Mouse (Mus musculus) lung, adult 2 months (tissue): ENCODE results near the gene Epor. TPM values are rescaled to one million over a fixed set of nuclear protein-coding genes. Genes with fewer than 3 reads are reported as not detected.
A peak's percentile ranks its signal among the peaks of the same experiment; 100 is the strongest.

Experiments used
- DNase-seq: peaks from one replicate; pipeline ENCODE4 v3.0.0; 2022
- H3K4me1 ChIP-seq: fragments of 200-500 bp; 2 replicates; pipeline ENCODE4 v1.6.1; 2011; ENCODE audit warnings: low read length; ENCODE audit not compliant: control insufficient read depth, insufficient read depth
- H3K4me3 ChIP-seq: fragments of 200-500 bp; replicated peaks from 2 replicates; pipeline ENCODE3; 2011; ENCODE audit warnings: low read depth, mild to moderate bottlenecking, control low read depth, low read length; ENCODE audit errors: extremely low read depth
- CTCF ChIP-seq: fragments of 200-500 bp; IDR thresholded peaks from 2 replicates; pipeline ENCODE4 v1.5.1; 2011; ENCODE audit warnings: mild to moderate bottlenecking, low read length, control low read depth; ENCODE audit not compliant: insufficient read depth
- POLR2A ChIP-seq: fragments of 200-500 bp; IDR thresholded peaks from 2 replicates; pipeline ENCODE4 v1.6.1; 2011; ENCODE audit warnings: low read depth, mild to moderate bottlenecking, control low read depth, low read length, borderline replicate concordance; ENCODE audit errors: extremely low read depth
- WGBS: fragments of 180-500 bp; shearing (Covaris S2); methylation state at CpG from one replicate; pipeline ENCODE4 v1.1.7; 2018; 5-methylcytosine and 5-hydroxymethylcytosine counted together
- polyA plus RNA-seq: library from polyadenylated mRNA; depleted of rRNA; stranded (reverse); fragments of >200 nt; gene quantifications from 2 replicates; pipeline ENCODE4 v1.2.3, GENCODE M21; 2012

Gene Epor
- polyA plus RNA-seq, 1 experiment, result 11.1 TPM

- no peak overlapping the region for H3K4me3 ChIP-seq
- DNase-seq, result no peak
- no peak for TF ChIP-seq CTCF
- no peak for TF ChIP-seq POLR2A
- no peaks in the 10 kb centered on the region for H3K4me1 ChIP-seq
- 53% methylated on average over 2 of the region's 2 CpGs for WGBS
Measured at GRCm38 (mm10) chr9:21932006-21932405, 31.3 kb downstream of the Epor start.

- no peak overlapping the region for H3K4me3 ChIP-seq
- DNase-seq, result no peak
- TF ChIP-seq CTCF (no peak), POLR2A (no peak)
- WGBS, result 76% methylated on average over 3 of the region's 3 CpGs
- H3K4me1 ChIP-seq, result peaks cover 7% of the 10 kb centered on the region
Measured at GRCm38 (mm10) chr9:21929208-21929607, 34.1 kb downstream of the Epor start.

- H3K4me3 ChIP-seq, result peak within 1 kb of the TSS; percentile 67
- under 1% methylated on average over 28 of the region's 28 CpGs for WGBS
- peak; percentile 87 for DNase-seq
- TF ChIP-seq POLR2A (peak; percentile 96), CTCF (no peak)
- peaks cover 10% of the 10 kb centered on the region for H3K4me1 ChIP-seq
Measured at GRCm38 (mm10) chr9:21927208-21927753, 36.0 kb downstream of the Epor start, which contains the start of the genes Ccdc159 and Tmem205. Ccdc159 (plus strand) TSS chr9:21927471. Tmem205 (minus strand) TSS chr9:21927556.

- peak overlapping the region; percentile 67 for H3K4me3 ChIP-seq
- TF ChIP-seq POLR2A (no peak; the same call in 1 of the 2 replicates), CTCF (no peak)
- 2% methylated on average over 6 of the region's 6 CpGs for WGBS
- DNase-seq, result no peak
- H3K4me1 ChIP-seq, result peaks cover 10% of the 10 kb centered on the region
Measured at GRCm38 (mm10) chr9:21926784-21927183, 36.5 kb downstream of the Epor start.

GRCm38 (mm10) chr9:21926155-21926554 is 37.2 kb downstream of the Epor start:
- TF ChIP-seq POLR2A (no peak), CTCF (no peak)
- WGBS, result 60% methylated on average over 6 of the region's 6 CpGs
- H3K4me3 ChIP-seq, result peak overlapping the region; percentile 22

GRCm38 (mm10) chr9:21925506-21925905 is 37.8 kb downstream of the Epor start:
- H3K4me1 ChIP-seq, result peaks cover 10% of the 10 kb centered on the region
- DNase-seq, result no peak
- H3K4me3 ChIP-seq, result no peak overlapping the region
- 87% methylated on average over 1 of the region's 1 CpGs for WGBS
- TF ChIP-seq CTCF (no peak), POLR2A (no peak)

More at GRCm38 (mm10) chr9:21926155-21926554, 37.2 kb downstream of the Epor start:
- H3K4me1 ChIP-seq, result peaks cover 10% of the 10 kb centered on the region
- DNase-seq, result no peak

- DNase-seq, result no peak
- Histone ChIP-seq H3K4me3 (no peak overlapping the region), H3K4me1 (peaks cover 10% of the 10 kb centered on the region)
- WGBS, result 92% methylated on average over 3 of the region's 3 CpGs
- no peak for TF ChIP-seq POLR2A
- TF ChIP-seq CTCF, result no peak
Measured at GRCm38 (mm10) chr9:21925034-21925433, 38.3 kb downstream of the Epor start.

GRCm38 (mm10) chr9:21924099-21924493 is 39.2 kb downstream of the Epor start:
- DNase-seq, result peak; percentile 91
- 19% methylated on average over 6 of the region's 6 CpGs for WGBS
- peaks cover 10% of the 10 kb centered on the region for H3K4me1 ChIP-seq
- no peak overlapping the region for H3K4me3 ChIP-seq
- TF ChIP-seq CTCF (no peak), POLR2A (peak; percentile 12; the same call in 1 of the 2 replicates)

- Histone ChIP-seq H3K4me1 (peaks cover 10% of the 10 kb centered on the region), H3K4me3 (no peak overlapping the region)
- TF ChIP-seq POLR2A (no peak), CTCF (no peak)
- DNase-seq, result no peak
- WGBS, result 10% methylated on average over 3 of the region's 3 CpGs
Measured at GRCm38 (mm10) chr9:21923490-21924098, 39.7 kb downstream of the Epor start.

- Histone ChIP-seq H3K4me1 (peaks cover 10% of the 10 kb centered on the region), H3K4me3 (no peak overlapping the region)
- WGBS, result 88% methylated on average over 4 of the region's 4 CpGs
- no peak for DNase-seq
- TF ChIP-seq CTCF (no peak), POLR2A (no peak)
Measured at GRCm38 (mm10) chr9:21923036-21923435, 40.3 kb downstream of the Epor start.
